Mouse (Mus musculus): Measurements from ENCODE around the gene Heatr5a. TPM values are rescaled to one million over a fixed set of nuclear protein-coding genes. Genes with fewer than 3 reads are reported as not detected.

Gene Heatr5a
- polyA plus RNA-seq, 1 experiment from 2014 or later: 4.5 TPM

- no peaks in the 10 kb centered on the region for H3K4me1 ChIP-seq (replicated peaks; ENCODE audit: control insufficient read depth, insufficient read depth)
These were observed 39.0 kb upstream of the Heatr5a start for GRCm38 (mm10) chr12:52009928-52010629.

GRCm38 (mm10) chr12:52006633-52006994 is 35.5 kb upstream of the Heatr5a start:
- peak; percentile 73 for ATAC-seq (ENCODE audit: low FRiP score, low TSS enrichment)
- TF ChIP-seq EP300 (optimal IDR thresholded peaks at IDR 0.05): no peak
- TF ChIP-seq CTCF (IDR thresholded peaks at IDR 0.05; ENCODE audit: low read depth): no peak
- H3K4me1 ChIP-seq (replicated peaks; ENCODE audit: control insufficient read depth, insufficient read depth): no peaks in the 10 kb centered on the region
- peak overlapping the region; percentile 89 for H3K4me3 ChIP-seq (ENCODE audit: low read depth, low read length)
- peak overlapping the region; percentile 45; the same call in 1 of the 2 replicates for H3K9ac ChIP-seq (ENCODE audit: low read length)
- H3K27ac ChIP-seq (replicated peaks): no peak overlapping the region
- WGBS: 34% methylated on average over 5 of the region's 5 CpGs
- no peak for DNase-seq (ENCODE audit: low spot score)
- H3K9me3 ChIP-seq (ENCODE audit: control insufficient read depth, low read length): no peaks in the 10 kb centered on the region
- peak overlapping the region; percentile 77 for H3K4me2 ChIP-seq (replicated peaks; ENCODE audit: low read depth)
- H3K36me3 ChIP-seq (ENCODE audit: control insufficient read depth, insufficient read depth, low read length): no peaks in the 10 kb centered on the region
- no peaks in the 10 kb centered on the region for H3K27me3 ChIP-seq (ENCODE audit: control insufficient read depth, insufficient read depth, low read length)

More at GRCm38 (mm10) chr12:52009928-52010629, 39.0 kb upstream of the Heatr5a start:
- Histone ChIP-seq H3K9me3 (ENCODE audit: control insufficient read depth, low read length) (no peaks in the 10 kb centered on the region), H3K4me2 (replicated peaks; ENCODE audit: low read depth) (no peak overlapping the region), H3K36me3 (ENCODE audit: control insufficient read depth, insufficient read depth, low read length) (no peaks in the 10 kb centered on the region), H3K27me3 (ENCODE audit: control insufficient read depth, insufficient read depth, low read length) (no peaks in the 10 kb centered on the region), H3K4me3 (ENCODE audit: low read depth, low read length) (no peak overlapping the region), H3K27ac (replicated peaks) (no peak overlapping the region), H3K9ac (ENCODE audit: low read length) (no peak overlapping the region)
- 63% methylated on average over 15 of the region's 15 CpGs for WGBS
- no peak for TF ChIP-seq CTCF (IDR thresholded peaks at IDR 0.05; ENCODE audit: low read depth)
- TF ChIP-seq EP300 (optimal IDR thresholded peaks at IDR 0.05): no peak
- ATAC-seq (ENCODE audit: low FRiP score, low TSS enrichment): no peak
- no peak for DNase-seq (ENCODE audit: low spot score)

- H3K9me3 ChIP-seq (ENCODE audit: control insufficient read depth, low read length): no peaks in the 10 kb centered on the region
- peak within 1 kb of the TSS; percentile 81 for H3K27ac ChIP-seq (replicated peaks)
- DNase-seq (ENCODE audit: low spot score) (peak; percentile 92), ATAC-seq (ENCODE audit: low FRiP score, low TSS enrichment) (peak; percentile 97)
- peak within 1 kb of the TSS; percentile 77 for H3K4me2 ChIP-seq (replicated peaks; ENCODE audit: low read depth)
- H3K4me3 ChIP-seq (ENCODE audit: low read depth, low read length): peak within 1 kb of the TSS; percentile 89
- H3K27me3 ChIP-seq (ENCODE audit: control insufficient read depth, insufficient read depth, low read length): no peaks in the 10 kb centered on the region
- WGBS: 2% methylated on average over 42 of the region's 46 CpGs
- H3K9ac ChIP-seq (ENCODE audit: low read length): peak within 1 kb of the TSS; percentile 92
- no peaks in the 10 kb centered on the region for H3K4me1 ChIP-seq (replicated peaks; ENCODE audit: control insufficient read depth, insufficient read depth)
- no peak for TF ChIP-seq EP300 (optimal IDR thresholded peaks at IDR 0.05)
- no peaks in the 10 kb centered on the region for H3K36me3 ChIP-seq (ENCODE audit: control insufficient read depth, insufficient read depth, low read length)
These were observed 34.9 kb upstream of the Heatr5a start, which contains the start of gene Dtd2 for GRCm38 (mm10) chr12:52005877-52006632. Gene Dtd2 (minus strand): TSS chr12:52006501.

- Histone ChIP-seq H3K27ac (replicated peaks) (no peak overlapping the region), H3K9me3 (ENCODE audit: control insufficient read depth, low read length) (no peaks in the 10 kb centered on the region)
These were observed 31.6 kb upstream of the Heatr5a start for GRCm38 (mm10) chr12:52002746-52003145.

GRCm38 (mm10) chr12:52001544-52001943 is 30.4 kb upstream of the Heatr5a start:
- H3K36me3 ChIP-seq (ENCODE audit: control insufficient read depth, insufficient read depth, low read length): peaks cover 3% of the 10 kb centered on the region; the same call in 1 of the 2 replicates
- ATAC-seq (ENCODE audit: low FRiP score, low TSS enrichment) (peak; percentile 49), DNase-seq (ENCODE audit: low spot score) (peak; percentile 41)
- WGBS: 10% methylated on average over 4 of the region's 4 CpGs
- no peak overlapping the region for H3K4me3 ChIP-seq (ENCODE audit: low read depth, low read length)
- H3K9me3 ChIP-seq (ENCODE audit: control insufficient read depth, low read length): no peaks in the 10 kb centered on the region
- H3K27me3 ChIP-seq (ENCODE audit: control insufficient read depth, insufficient read depth, low read length): no peaks in the 10 kb centered on the region
- H3K4me1 ChIP-seq (replicated peaks; ENCODE audit: control insufficient read depth, insufficient read depth): no peaks in the 10 kb centered on the region
- H3K4me2 ChIP-seq (replicated peaks; ENCODE audit: low read depth): no peak overlapping the region
- TF ChIP-seq CTCF (IDR thresholded peaks at IDR 0.05; ENCODE audit: low read depth) (peak; percentile 90), EP300 (optimal IDR thresholded peaks at IDR 0.05) (no peak)
- no peak overlapping the region for H3K27ac ChIP-seq (replicated peaks)
- H3K9ac ChIP-seq (ENCODE audit: low read length): no peak overlapping the region

More at GRCm38 (mm10) chr12:52002746-52003145, 31.6 kb upstream of the Heatr5a start:
- Histone ChIP-seq H3K4me2 (replicated peaks; ENCODE audit: low read depth) (no peak overlapping the region), H3K9ac (ENCODE audit: low read length) (no peak overlapping the region), H3K4me3 (ENCODE audit: low read depth, low read length) (no peak overlapping the region), H3K4me1 (replicated peaks; ENCODE audit: control insufficient read depth, insufficient read depth) (no peaks in the 10 kb centered on the region), H3K27me3 (ENCODE audit: control insufficient read depth, insufficient read depth, low read length) (no peaks in the 10 kb centered on the region), H3K36me3 (ENCODE audit: control insufficient read depth, insufficient read depth, low read length) (no peaks in the 10 kb centered on the region; the same call in 1 of the 2 replicates)
- TF ChIP-seq EP300 (optimal IDR thresholded peaks at IDR 0.05) (no peak), CTCF (IDR thresholded peaks at IDR 0.05; ENCODE audit: low read depth) (no peak)
- DNase-seq (ENCODE audit: low spot score) (no peak), ATAC-seq (ENCODE audit: low FRiP score, low TSS enrichment) (no peak)
- 84% methylated on average over 3 of the region's 3 CpGs for WGBS
